Mouse (Mus musculus) stomach, embryonic 15.5 days (tissue): ENCODE results near the gene Gpatch1. TPM values are rescaled to one million over a fixed set of nuclear protein-coding genes. Genes with fewer than 3 reads are reported as not detected.

Experiments
- ATAC-seq: fragments of 200-750 bp; cut with Nextera tagmentation; 2 replicates; pipeline ENCODE4 v1.8.0; 2017; ENCODE audit warnings: low read depth, moderate number of reproducible peaks, moderate TSS enrichment; ENCODE audit not compliant: insufficient read depth, low FRiP score
- H3K27ac ChIP-seq: fragments of 300-500 bp; sonication (generic); 2 replicates; pipeline ENCODE4 v1.5.1; 2015; ENCODE audit warnings: mild to moderate bottlenecking, inconsistent platforms
- H3K27me3 ChIP-seq: fragments of 300-500 bp; sonication (generic); replicated peaks from 2 replicates; pipeline ENCODE4 v1.6.1; 2015; ENCODE audit warnings: inconsistent platforms
- H3K36me3 ChIP-seq: fragments of 300-500 bp; sonication (generic); 2 replicates; pipeline ENCODE4 v1.6.1; 2015; ENCODE audit warnings: inconsistent platforms
- H3K4me1 ChIP-seq: fragments of 300-500 bp; sonication (generic); 2 replicates; pipeline ENCODE4 v1.6.1; 2015; ENCODE audit warnings: inconsistent platforms
- H3K4me2 ChIP-seq: fragments of 300-500 bp; sonication (generic); 2 replicates; pipeline ENCODE4 v1.6.1; 2015; ENCODE audit warnings: mild to moderate bottlenecking, inconsistent platforms
- H3K4me3 ChIP-seq: fragments of 300-500 bp; sonication (generic); replicated peaks from 2 replicates; pipeline ENCODE4 v1.5.1; 2015; ENCODE audit warnings: inconsistent platforms
- H3K9ac ChIP-seq: fragments of 300-500 bp; sonication (generic); 2 replicates; pipeline ENCODE4 v1.6.1; 2015; ENCODE audit warnings: inconsistent platforms
- H3K9me3 ChIP-seq: fragments of 300-500 bp; sonication (generic); 2 replicates; pipeline ENCODE4 v1.6.1; 2016; ENCODE audit warnings: inconsistent platforms
- WGBS: fragments of 180-500 bp; shearing (Covaris S2); methylation state at CpG from one replicate; pipeline ENCODE4 v1.1.7; 2015; 5-methylcytosine and 5-hydroxymethylcytosine counted together
- polyA plus RNA-seq: library from polyadenylated mRNA; unstranded; fragments of >200 nt; fragmentation: Nextera tagmentation; extraction: Ambion mirVana; gene quantifications from 2 replicates; pipeline ENCODE4 v1.2.1, GENCODE M21; 2015

The Gpatch1 gene
- polyA plus RNA-seq, 1 experiment from 2014 or later = 13.2 TPM

DNA sequence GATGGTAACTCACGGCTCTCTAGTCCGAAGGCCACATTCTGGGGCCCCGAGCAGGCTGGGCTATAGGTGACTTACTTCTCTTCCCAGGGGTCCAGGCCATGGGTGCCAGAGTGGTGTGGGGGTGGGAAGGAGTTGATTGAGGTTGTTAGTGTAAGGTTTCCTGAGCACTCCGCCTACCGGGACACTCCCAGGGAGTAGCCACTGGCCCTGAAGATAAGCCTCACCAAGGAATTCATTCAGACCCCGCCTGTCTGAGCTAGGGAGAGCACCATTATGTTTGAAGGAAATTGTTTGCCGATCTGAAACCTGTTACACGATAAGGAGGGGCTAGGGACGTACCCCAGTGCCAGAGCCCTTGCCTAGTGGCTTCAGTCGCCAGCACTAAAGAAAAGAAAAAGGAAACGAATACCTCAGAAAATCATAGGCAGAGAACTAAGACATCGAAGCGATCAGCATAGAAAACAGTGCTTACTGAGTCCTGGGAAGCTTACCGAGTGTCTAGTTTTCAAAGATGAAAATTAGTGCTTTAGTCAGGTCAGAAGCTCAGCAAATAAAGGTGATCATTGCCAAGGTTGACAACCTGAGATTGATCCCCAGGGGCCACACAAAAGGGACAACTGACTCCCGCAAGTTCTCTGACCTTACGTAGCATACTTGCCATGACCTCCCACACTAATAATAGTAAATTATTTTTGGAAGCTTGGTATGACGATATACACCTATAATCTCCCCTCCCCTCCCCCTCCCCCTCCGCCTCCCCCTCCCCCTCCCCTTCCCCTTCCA is 29.9 kb upstream of the Gpatch1 start:
- 46% methylated on average over 17 of the region's 18 CpGs for whole genome bisulfite sequencing

DNA sequence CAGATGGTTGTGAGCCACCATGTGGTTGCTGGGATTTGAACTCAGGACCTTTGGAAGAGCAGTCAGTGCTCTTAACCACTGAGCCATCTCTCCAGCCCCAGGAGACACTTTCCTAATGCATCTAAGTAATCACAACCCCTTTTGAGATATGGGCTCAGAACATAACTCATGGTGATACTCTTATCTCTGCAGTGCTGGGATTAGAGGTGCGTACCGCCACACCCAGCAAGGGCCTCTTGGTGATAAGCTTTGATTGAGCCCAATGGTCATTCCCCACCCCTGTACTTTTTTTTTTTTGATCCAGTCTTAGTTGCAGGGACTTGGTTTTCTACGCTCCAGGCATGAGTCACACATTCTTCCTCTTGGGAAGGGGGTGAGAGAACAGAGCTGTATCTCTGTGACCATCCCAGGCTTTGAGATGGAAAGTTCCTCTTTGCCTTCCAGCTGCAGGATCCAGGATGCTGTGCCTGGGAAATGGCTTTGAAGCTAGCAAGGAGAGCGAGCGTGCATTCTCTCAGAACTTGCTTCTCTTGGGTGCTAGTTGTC is 26.6 kb upstream of the Gpatch1 start:
- H3K27ac ChIP-seq = 0 out of 2 replicates have a peak overlapping the region, but pooled peaks have one; percentile 35
- H3K4me2 ChIP-seq = no peak overlapping the region
- ATAC-seq = peak; percentile 15; the same call in 1 of the 2 replicates
- no peaks in the 10 kb centered on the region for H3K36me3 ChIP-seq
- no peaks in the 10 kb centered on the region for H3K9me3 ChIP-seq
- H3K27me3 ChIP-seq = no peaks in the 10 kb centered on the region
- WGBS = 79% methylated on average over 5 of the region's 5 CpGs
- H3K4me1 ChIP-seq = peaks cover 9% of the 10 kb centered on the region; the same call in 1 of the 2 replicates
- H3K4me3 ChIP-seq = no peak overlapping the region
- H3K9ac ChIP-seq = no peak overlapping the region

More for the DNA sequence above, 29.9 kb upstream of the Gpatch1 start:
- Histone ChIP-seq H3K9me3 (no peaks in the 10 kb centered on the region), H3K4me3 (no peak overlapping the region), H3K36me3 (no peaks in the 10 kb centered on the region), H3K9ac (no peak overlapping the region), H3K27ac (peak overlapping the region; percentile 69), H3K27me3 (no peaks in the 10 kb centered on the region), H3K4me2 (no peak overlapping the region), H3K4me1 (peaks cover 7% of the 10 kb centered on the region; the same call in 1 of the 2 replicates)
- peak; percentile 75 for ATAC-seq

DNA sequence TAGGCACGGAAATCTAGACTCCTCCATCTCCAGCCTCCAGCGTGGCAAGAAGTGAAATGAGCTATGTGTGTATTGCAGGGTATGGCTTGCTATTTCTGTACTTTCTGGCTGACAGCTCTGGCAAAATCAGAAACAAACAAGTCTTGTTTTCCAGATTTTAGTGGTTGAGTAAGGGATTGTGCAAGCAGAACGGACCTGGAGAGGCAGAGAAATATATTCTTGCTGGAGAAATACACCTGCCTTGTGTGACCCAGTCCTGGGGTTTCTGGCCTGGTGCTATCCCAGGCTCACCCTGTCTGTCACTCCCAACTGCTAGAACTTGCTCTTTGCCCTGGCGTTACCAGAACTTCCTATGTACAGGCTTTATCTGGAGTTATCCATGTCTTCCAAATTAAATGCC is 24.3 kb upstream of the Gpatch1 start:
- Histone ChIP-seq H3K9me3 (no peaks in the 10 kb centered on the region), H3K4me1 (peaks cover 5% of the 10 kb centered on the region; the same call in 1 of the 2 replicates), H3K36me3 (no peaks in the 10 kb centered on the region), H3K4me2 (no peak overlapping the region), H3K4me3 (no peak overlapping the region), H3K9ac (no peak overlapping the region), H3K27ac (peak overlapping the region; percentile 9; the same call in 1 of the 2 replicates), H3K27me3 (no peaks in the 10 kb centered on the region)
- WGBS = 46% methylated on average over 4 of the region's 4 CpGs
- no peak for ATAC-seq

DNA sequence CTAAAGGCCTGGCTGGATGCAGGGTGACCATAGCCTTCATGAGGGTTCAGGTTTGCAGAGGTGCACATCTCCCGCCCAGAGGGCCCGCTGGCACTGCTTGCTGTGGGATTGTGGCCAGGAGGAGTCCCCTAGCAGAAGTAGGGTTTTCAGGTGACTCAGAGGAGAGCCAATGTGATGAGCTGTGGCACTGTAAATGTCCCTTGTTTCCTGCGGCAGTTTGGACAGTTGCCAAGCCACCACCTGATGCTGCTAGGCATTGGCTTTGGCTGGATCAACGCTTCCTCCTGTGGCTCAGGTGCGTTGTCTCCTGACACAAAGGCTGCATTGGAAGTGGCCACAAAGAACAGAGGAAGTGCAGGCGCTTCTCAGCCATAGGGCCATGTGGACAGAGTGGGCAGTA is 23.0 kb upstream of the Gpatch1 start:
- Histone ChIP-seq H3K9ac (no peak overlapping the region), H3K27me3 (0 out of 2 replicates have a peak, but pooled peaks cover 3% of the 10 kb centered on the region), H3K9me3 (no peaks in the 10 kb centered on the region), H3K4me2 (no peak overlapping the region), H3K36me3 (no peaks in the 10 kb centered on the region), H3K27ac (0 out of 2 replicates have a peak overlapping the region, but pooled peaks have one; percentile 31), H3K4me1 (0 out of 2 replicates have a peak, but pooled peaks cover 5% of the 10 kb centered on the region), H3K4me3 (no peak overlapping the region)
- 64% methylated on average over 6 of the region's 6 CpGs for WGBS
- ATAC-seq = peak; percentile 51

DNA sequence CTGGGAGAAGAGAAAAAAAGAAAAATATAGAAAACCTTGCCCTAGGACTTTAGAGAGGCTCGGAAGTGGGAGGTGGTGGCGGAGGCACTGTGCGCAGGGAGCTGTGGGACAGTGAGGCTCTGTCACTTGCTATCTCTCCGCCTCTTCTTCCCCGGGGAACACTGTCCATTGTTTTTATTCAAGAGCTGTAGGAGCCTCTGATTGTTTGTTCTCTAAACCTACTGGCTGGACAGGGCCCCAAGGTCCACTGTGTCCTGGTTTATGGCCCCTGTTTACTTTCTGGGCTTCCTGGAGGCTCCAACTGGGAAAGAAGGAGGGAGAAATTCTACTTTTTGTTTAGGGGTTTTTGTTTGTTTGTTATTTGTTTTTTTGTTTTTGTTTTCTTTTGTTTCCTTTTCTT is 22.0 kb upstream of the Gpatch1 start:
- H3K4me1 ChIP-seq = 0 out of 2 replicates have a peak, but pooled peaks cover 5% of the 10 kb centered on the region
- no peaks in the 10 kb centered on the region for H3K36me3 ChIP-seq
- H3K27ac ChIP-seq = no peak overlapping the region
- H3K4me2 ChIP-seq = no peak overlapping the region
- no peak for ATAC-seq
- H3K9ac ChIP-seq = no peak overlapping the region
- H3K9me3 ChIP-seq = no peaks in the 10 kb centered on the region
- WGBS = 48% methylated on average over 5 of the region's 5 CpGs
- 0 out of 2 replicates have a peak, but pooled peaks cover 3% of the 10 kb centered on the region for H3K27me3 ChIP-seq
- H3K4me3 ChIP-seq = no peak overlapping the region

DNA sequence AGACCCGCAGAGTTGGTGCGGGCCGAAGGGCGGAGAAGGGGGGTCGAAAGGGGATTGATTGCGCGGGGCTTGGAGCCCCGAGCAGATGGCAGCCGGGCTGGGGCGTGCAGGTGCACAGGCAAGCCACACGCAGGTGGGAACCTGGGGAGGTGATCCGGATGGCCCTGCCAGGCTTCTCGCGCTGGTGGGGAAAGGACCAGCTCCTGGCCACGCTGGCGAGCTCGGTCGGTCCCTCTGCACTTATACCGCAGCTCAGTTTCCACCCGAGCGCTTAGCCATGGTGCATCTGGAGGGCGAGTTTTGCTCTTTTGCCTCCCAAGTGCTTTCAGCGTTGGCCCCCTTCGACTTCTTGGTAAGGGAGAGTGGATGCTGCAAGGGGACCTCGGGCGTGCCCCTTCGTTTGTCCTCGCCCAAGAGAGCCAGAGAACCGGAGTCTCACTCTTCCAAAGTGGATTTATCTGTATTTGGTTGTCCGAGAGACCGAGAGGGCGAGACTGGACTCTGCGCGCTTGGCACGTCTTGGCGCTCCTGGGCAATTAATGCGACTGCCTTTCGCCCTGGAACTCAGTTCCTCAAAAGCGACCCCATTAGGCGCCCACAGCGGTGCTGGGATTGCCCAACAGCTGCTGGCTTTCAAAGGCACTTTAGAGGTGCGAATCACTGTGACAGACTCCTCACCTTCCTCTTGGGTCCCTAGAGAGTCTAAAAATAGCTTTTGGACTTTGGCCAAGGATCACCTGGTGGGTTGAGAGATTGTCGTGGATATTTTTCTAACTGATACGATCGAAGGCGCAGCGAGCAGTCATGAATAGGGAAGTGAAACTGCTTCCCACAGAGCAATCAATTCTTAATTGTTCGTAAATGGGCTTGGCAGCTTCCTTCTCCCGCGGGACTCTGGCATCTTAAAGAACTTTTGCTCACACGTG is 16.6 kb upstream of the Gpatch1 start:
- peak overlapping the region; percentile 99 for H3K4me2 ChIP-seq
- ATAC-seq = no peak
- peak overlapping the region; percentile 86 for H3K9ac ChIP-seq
- H3K27me3 ChIP-seq = 0 out of 2 replicates have a peak, but pooled peaks cover 3% of the 10 kb centered on the region
- H3K4me1 ChIP-seq = peaks cover 14% of the 10 kb centered on the region
- H3K9me3 ChIP-seq = no peaks in the 10 kb centered on the region
- WGBS = under 1% methylated on average over 51 of the region's 51 CpGs
- H3K36me3 ChIP-seq = no peaks in the 10 kb centered on the region
- peak overlapping the region; percentile 80 for H3K27ac ChIP-seq
- peak overlapping the region; percentile 68 for H3K4me3 ChIP-seq

DNA sequence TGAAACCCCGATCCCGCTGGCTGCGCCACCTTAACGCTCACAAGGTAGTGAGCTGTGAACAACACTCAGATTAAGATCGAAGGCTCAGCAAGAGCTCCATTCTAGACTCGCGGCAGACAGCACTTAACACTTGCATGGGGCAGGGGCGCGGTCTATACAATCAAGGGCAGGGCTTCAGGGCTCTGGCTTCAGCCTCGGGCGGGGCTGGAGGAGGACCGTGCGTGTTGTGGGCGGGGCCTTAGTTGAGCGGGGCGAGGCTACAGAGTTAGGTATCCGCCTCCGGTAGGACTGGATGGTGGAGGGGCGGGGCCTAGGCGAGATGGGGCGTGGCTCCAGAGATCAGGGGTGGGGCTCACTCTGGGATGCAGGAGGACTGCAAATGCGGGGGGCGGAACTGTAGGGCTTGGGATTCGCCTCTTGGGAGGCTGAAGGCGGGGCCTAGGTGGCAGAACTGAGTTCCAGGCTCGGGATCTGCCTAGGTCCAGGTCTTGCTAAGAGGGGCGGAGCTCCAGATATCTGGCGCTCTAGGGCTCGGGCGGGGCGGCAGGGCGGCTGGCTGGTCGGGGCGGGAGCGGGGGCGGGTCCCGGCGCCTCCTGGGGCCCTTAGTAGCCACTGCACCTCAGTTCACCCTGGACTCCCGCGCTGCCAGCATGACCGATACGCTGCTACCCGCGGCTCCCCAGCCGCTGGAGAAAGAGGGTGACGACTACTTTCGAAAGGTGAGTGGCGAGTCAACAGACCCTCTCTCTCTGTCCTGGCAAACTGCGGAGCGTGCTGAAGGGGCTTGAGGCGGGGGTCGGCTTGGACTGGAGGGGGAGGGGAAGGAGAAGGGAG is 15.7 kb upstream of the Gpatch1 start, which contains the start of gene Rhpn2:
Gene Rhpn2, plus strand, starts transcription at position 479 of the 835 bp plus-strand sequence.
- WGBS = under 1% methylated on average over 52 of the region's 52 CpGs
- Histone ChIP-seq H3K27ac (peak within 1 kb of the TSS; percentile 81), H3K4me1 (peaks cover 14% of the 10 kb centered on the region), H3K4me3 (peak within 1 kb of the TSS; percentile 68), H3K9ac (peak within 1 kb of the TSS; percentile 86), H3K27me3 (0 out of 2 replicates have a peak, but pooled peaks cover 3% of the 10 kb centered on the region), H3K4me2 (peak within 1 kb of the TSS; percentile 99), H3K36me3 (no peaks in the 10 kb centered on the region), H3K9me3 (no peaks in the 10 kb centered on the region)
- peak; percentile 98 for ATAC-seq

DNA sequence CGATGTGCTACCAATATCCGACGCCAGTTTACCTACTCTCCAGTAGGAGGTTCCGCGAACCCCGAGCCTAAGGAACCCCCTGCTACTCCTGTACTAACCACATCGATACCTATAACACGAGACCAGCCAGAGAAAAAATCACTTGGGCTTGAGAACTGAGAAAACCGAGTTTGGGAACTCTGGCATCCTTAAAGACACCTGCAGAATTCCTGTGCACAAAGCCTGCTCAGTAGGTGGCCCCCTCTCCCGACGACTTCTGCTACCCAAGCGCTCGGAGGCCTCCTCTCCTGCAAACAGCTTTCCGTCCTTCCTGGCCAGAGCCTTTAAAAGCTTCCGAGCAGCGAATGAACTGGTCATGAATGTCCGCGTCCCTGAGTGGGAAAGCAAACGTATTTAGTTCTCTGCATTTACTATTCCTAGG is 15.0 kb upstream of the Gpatch1 start:
- WGBS = 2% methylated on average over 19 of the region's 19 CpGs
- H3K27ac ChIP-seq = peak overlapping the region; percentile 81
- H3K4me2 ChIP-seq = peak overlapping the region; percentile 99
- H3K36me3 ChIP-seq = no peaks in the 10 kb centered on the region
- H3K9ac ChIP-seq = peak overlapping the region; percentile 10; the same call in 1 of the 2 replicates
- peaks cover 14% of the 10 kb centered on the region for H3K4me1 ChIP-seq
- 0 out of 2 replicates have a peak, but pooled peaks cover 3% of the 10 kb centered on the region for H3K27me3 ChIP-seq
- no peak for ATAC-seq
- H3K9me3 ChIP-seq = no peaks in the 10 kb centered on the region
- H3K4me3 ChIP-seq = peak overlapping the region; percentile 68

DNA sequence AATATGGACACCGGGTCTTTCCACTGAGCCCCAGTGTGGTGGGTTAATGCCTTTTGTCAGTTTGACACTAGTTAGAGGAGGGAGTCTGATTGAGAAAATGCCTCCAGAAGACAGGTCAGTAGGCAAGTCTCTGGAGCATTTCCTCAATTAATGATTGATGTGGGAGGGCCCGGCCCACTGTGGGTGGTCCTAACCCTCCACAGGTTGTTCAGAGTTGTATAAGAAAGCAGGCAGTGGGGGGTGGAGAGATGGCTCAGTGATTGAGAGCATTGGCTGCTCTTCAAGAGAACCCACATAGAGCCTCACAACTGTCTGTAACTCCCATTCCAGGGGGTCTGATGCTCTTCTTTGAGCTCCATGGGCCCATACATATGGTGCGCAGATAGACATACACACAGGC is 13.3 kb upstream of the Gpatch1 start:
- 55% methylated on average over 3 of the region's 3 CpGs for WGBS
- Histone ChIP-seq H3K27me3 (no peaks in the 10 kb centered on the region), H3K9ac (no peak overlapping the region), H3K4me3 (no peak overlapping the region), H3K4me1 (peaks cover 14% of the 10 kb centered on the region), H3K4me2 (no peak overlapping the region), H3K9me3 (no peaks in the 10 kb centered on the region), H3K36me3 (no peaks in the 10 kb centered on the region), H3K27ac (no peak overlapping the region)
- ATAC-seq = no peak

DNA sequence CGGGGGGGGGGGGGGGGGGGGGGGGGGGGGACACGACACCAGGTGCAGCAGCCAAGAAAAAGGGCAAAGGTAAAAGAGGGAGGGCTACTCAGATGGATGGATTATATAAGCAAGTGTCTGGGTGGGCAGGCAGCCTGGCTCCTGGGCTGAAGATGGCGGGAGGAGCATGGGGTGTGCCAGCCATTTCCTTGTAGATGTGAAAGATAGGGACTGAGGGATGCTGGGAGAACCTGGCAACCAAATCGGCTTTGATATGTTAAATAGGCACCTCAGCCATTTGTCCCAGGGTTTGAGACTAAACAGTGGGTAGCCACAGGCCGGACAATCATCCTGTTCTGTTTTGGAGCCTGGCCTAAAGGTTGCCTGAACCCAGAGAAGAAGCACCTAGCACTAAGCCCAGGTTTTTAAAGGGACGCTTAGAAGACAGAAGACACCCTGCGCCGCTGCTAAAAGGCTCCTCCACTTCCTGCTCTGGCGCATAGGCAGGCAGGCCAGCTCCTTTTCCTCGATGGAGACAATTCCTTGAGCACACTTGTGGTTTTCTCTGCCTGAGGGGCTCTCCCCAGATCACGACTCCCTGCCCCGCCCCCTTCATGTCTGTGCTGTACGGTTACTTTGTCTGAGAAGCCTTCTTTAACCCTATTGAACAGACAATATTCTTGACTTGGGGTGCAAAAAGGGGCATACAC is 4.6 kb upstream of the Gpatch1 start:
- H3K9ac ChIP-seq = no peak overlapping the region
- H3K4me2 ChIP-seq = peak overlapping the region; percentile 35
- no peaks in the 10 kb centered on the region for H3K9me3 ChIP-seq
- H3K4me1 ChIP-seq = peaks cover 5% of the 10 kb centered on the region; the same call in 1 of the 2 replicates
- H3K27me3 ChIP-seq = no peaks in the 10 kb centered on the region
- WGBS = 7% methylated on average over 11 of the region's 13 CpGs
- no peak for ATAC-seq
- H3K36me3 ChIP-seq = no peaks in the 10 kb centered on the region
- H3K4me3 ChIP-seq = no peak overlapping the region
- H3K27ac ChIP-seq = no peak overlapping the region
